Mouse (Mus musculus) heart, adult 2 months (tissue): ENCODE results near the gene Inf2. TPM values are rescaled to one million over a fixed set of nuclear protein-coding genes. Genes with fewer than 3 reads are reported as not detected.

Experiments used
- DNase-seq, 2 experiments: peaks; one replicate each; pipeline ENCODE4 v3.0.0; 2021
- H3K27ac ChIP-seq: fragments of 200-600 bp; 2 replicates; pipeline ENCODE4 v1.8.1; 2022
- H3K27me3 ChIP-seq: fragments of 200-500 bp; 2 replicates; pipeline ENCODE4 v1.6.1; 2012; ENCODE audit warnings: mild to moderate bottlenecking, low read length, inconsistent platforms, mixed read lengths; ENCODE audit not compliant: control insufficient read depth, insufficient read depth
- H3K36me3 ChIP-seq: fragments of 200-500 bp; 2 replicates; pipeline ENCODE4 v1.6.1; 2012; ENCODE audit warnings: low read length, inconsistent platforms; ENCODE audit not compliant: control insufficient read depth, insufficient read depth
- H3K4me1 ChIP-seq: fragments of 200-500 bp; 2 replicates; pipeline ENCODE4 v1.6.1; 2011; ENCODE audit warnings: low read length; ENCODE audit not compliant: control insufficient read depth, insufficient read depth
- H3K4me3 ChIP-seq: fragments of 200-600 bp; 2 replicates; pipeline ENCODE4 v1.8.1; 2022
- H3K79me2 ChIP-seq: fragments of 200-500 bp; replicated peaks from 2 replicates; pipeline ENCODE4 v1.6.1; 2012; ENCODE audit warnings: mild to moderate bottlenecking, inconsistent platforms, low read length, moderate library complexity, mixed read lengths; ENCODE audit not compliant: control insufficient read depth, insufficient read depth
- H3K9ac ChIP-seq: fragments of 200-500 bp; 2 replicates; pipeline ENCODE4 v1.6.1; 2012; ENCODE audit warnings: low read depth, mild to moderate bottlenecking, control low read depth, inconsistent platforms, low read length, mixed read lengths
- CTCF ChIP-seq: fragments of 200-600 bp; IDR thresholded peaks from 2 replicates; pipeline ENCODE4 v1.8.1; 2022; ENCODE audit warnings: antibody characterized with exemption, mild to moderate bottlenecking, moderate library complexity
- EP300 ChIP-seq: fragments of 200-500 bp; IDR thresholded peaks from 2 replicates; pipeline ENCODE4 v1.6.1; 2011; ENCODE audit warnings: low read depth, low read length, control low read depth; ENCODE audit not compliant: insufficient read depth
- POLR2A ChIP-seq: fragments of 200-500 bp; IDR thresholded peaks from 2 replicates; pipeline ENCODE4 v1.6.1; 2011; ENCODE audit warnings: mild to moderate bottlenecking, low read depth, low read length, control low read depth; ENCODE audit not compliant: insufficient read depth
- WGBS: fragments of 180-500 bp; shearing (Covaris S2); methylation state at CpG from one replicate; pipeline ENCODE4 v1.1.7; 2018; 5-methylcytosine and 5-hydroxymethylcytosine counted together
- intact Hi-C: fragments of 180-260 bp; cut with DNase I; formaldehyde crosslinking; loops from one replicate; pipeline ENCODE4 v1.15.1; 2025
- polyA plus RNA-seq: library from polyadenylated mRNA; depleted of rRNA; stranded (reverse); fragments of >200 nt; gene quantifications from 2 replicates; pipeline ENCODE4 v1.2.3, GENCODE M21; 2012
- total RNA-seq, 2 experiments: library from RNA; stranded (reverse); gene quantifications; 2 replicates each; pipeline ENCODE4 v1.2.3; 2021

Inf2 gene
- total and polyA plus RNA-seq, 3 experiments = 12.7 to 17.3 (median 15.0) TPM

- Histone ChIP-seq H3K79me2 (no peaks in the 10 kb centered on the region), H3K9ac (no peak overlapping the region), H3K4me1 (peaks cover 48% of the 10 kb centered on the region), H3K27me3 (0 out of 2 replicates have a peak, but pooled peaks cover 2% of the 10 kb centered on the region), H3K4me3 (no peak overlapping the region), H3K27ac (no peak overlapping the region; the same call in none of the 2 replicates), H3K36me3 (no peaks in the 10 kb centered on the region)
- DNase-seq = peak in 1 of 2 experiments; percentile 25
- intact Hi-C loops = no loop called here
- 56% methylated on average over 8 of the region's 8 CpGs for WGBS
- TF ChIP-seq CTCF = no peak
- no peak for TF ChIP-seq EP300
- TF ChIP-seq POLR2A = no peak
Observed at GRCm38 (mm10) chr12:112590566-112591239, 2.1 kb downstream of the Inf2 start.

GRCm38 (mm10) chr12:112591240-112591639, 2.7 kb downstream of the Inf2 start:
- Histone ChIP-seq H3K27ac (peak overlapping the region; percentile 47), H3K27me3 (0 out of 2 replicates have a peak, but pooled peaks cover 2% of the 10 kb centered on the region), H3K9ac (no peak overlapping the region), H3K4me1 (peaks cover 49% of the 10 kb centered on the region), H3K4me3 (no peak overlapping the region), H3K36me3 (no peaks in the 10 kb centered on the region), H3K79me2 (no peaks in the 10 kb centered on the region)
- intact Hi-C loops = no loop called here
- 95% methylated on average over 5 of the region's 5 CpGs for WGBS
- no peak for DNase-seq
- no peak for TF ChIP-seq EP300
- no peak for TF ChIP-seq CTCF
- no peak for TF ChIP-seq POLR2A

- Histone ChIP-seq H3K27ac (peak overlapping the region; percentile 72), H3K36me3 (no peaks in the 10 kb centered on the region), H3K27me3 (0 out of 2 replicates have a peak, but pooled peaks cover 2% of the 10 kb centered on the region), H3K79me2 (no peaks in the 10 kb centered on the region), H3K4me3 (no peak overlapping the region), H3K9ac (no peak overlapping the region), H3K4me1 (peaks cover 53% of the 10 kb centered on the region)
- DNase-seq = no peak
- intact Hi-C loops = no loop called here
- WGBS = 58% methylated on average over 3 of the region's 3 CpGs
- no peak for TF ChIP-seq EP300
- TF ChIP-seq POLR2A = 0 out of 2 replicates have a peak, but pooled peaks have one; percentile 23
- TF ChIP-seq CTCF = no peak
Observed at GRCm38 (mm10) chr12:112591730-112592129, 3.1 kb downstream of the Inf2 start.

- H3K36me3 ChIP-seq = no peaks in the 10 kb centered on the region
- peaks cover 48% of the 10 kb centered on the region for H3K4me1 ChIP-seq
- DNase-seq = peak in 1 of 2 experiments; percentile 42
- peak overlapping the region; percentile 72 for H3K27ac ChIP-seq
- H3K79me2 ChIP-seq = no peaks in the 10 kb centered on the region
- 0 out of 2 replicates have a peak, but pooled peaks cover 2% of the 10 kb centered on the region for H3K27me3 ChIP-seq
- intact Hi-C loops = no loop called here
- peak overlapping the region; percentile 11; the same call in 1 of the 2 replicates for H3K9ac ChIP-seq
- H3K4me3 ChIP-seq = no peak overlapping the region; the same call in 1 of the 2 replicates
- WGBS = 65% methylated on average over 21 of the region's 21 CpGs
- no peak for TF ChIP-seq POLR2A
- 0 out of 2 replicates have a peak, but pooled peaks have one; percentile 53 for TF ChIP-seq EP300
- TF ChIP-seq CTCF = peak; percentile 15
Observed at GRCm38 (mm10) chr12:112592985-112593734, 4.6 kb downstream of the Inf2 start.

GRCm38 (mm10) chr12:112593951-112594915, 5.6 kb downstream of the Inf2 start:
- Histone ChIP-seq H3K36me3 (no peaks in the 10 kb centered on the region), H3K4me1 (peaks cover 45% of the 10 kb centered on the region), H3K27ac (peak overlapping the region; percentile 72), H3K27me3 (no peaks in the 10 kb centered on the region), H3K4me3 (no peak overlapping the region), H3K9ac (peak overlapping the region; percentile 27), H3K79me2 (no peaks in the 10 kb centered on the region; the same call in 1 of the 2 replicates)
- 56% methylated on average over 16 of the region's 16 CpGs for WGBS
- peak in 1 of 2 experiments; percentile 38 for DNase-seq
- intact Hi-C loops = no loop called here
- TF ChIP-seq EP300 = 0 out of 2 replicates have a peak, but pooled peaks have one; percentile 32
- 0 out of 2 replicates have a peak, but pooled peaks have one; percentile 24 for TF ChIP-seq POLR2A
- no peak for TF ChIP-seq CTCF
